ENCODE assay signal across 1 mouse cellular context in the genomic region with DNA sequence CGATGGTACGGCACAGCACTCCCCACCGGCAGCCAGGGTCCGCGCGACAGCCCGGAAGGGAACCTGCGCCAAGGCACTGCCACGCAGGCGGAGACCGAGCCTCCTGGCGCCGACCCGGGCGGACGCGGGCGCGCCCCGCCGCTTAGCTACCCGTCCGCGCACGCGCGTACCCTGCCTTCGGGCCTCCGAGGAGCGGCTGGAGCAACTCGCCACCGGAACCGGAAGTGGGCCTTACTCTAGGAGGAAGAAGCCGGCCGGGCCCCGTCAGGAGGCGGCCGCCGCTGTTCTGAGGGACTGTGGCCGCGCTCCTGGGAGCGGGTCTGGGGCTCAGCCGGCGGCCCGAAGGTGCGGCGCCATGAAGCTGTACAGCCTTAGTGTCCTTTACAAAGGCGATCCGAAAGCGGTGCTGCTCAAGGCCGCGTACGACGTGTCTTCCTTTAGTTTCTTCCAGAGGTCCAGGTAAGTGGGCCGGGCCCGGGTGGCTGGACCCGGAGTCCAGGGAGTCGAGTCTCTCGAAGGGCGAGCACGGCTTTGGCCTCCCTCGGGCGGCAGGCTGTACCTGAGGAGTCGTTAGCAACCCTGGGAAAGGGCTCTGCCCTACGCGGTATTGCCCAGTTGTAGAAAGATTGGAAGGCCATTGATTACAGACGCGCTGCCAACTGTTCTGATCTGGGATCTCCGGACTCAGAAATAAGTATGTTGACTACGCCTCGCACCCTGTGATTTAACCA.
A peak's percentile ranks its signal among the peaks of the same experiment; 100 is the strongest.
TF ChIP-seq lines count a peak whose summit lies in the region.

A gene (plus strand): TSS at position 148 of the 731 bp plus-strand sequence.

TF ChIP-seq in CH12.LX, 34 proteins besides CTCF, POLR2A, EP300 and RAD21 (continued from another document):
- no peak for TF ChIP-seq SMC3 (IDR thresholded peaks at IDR 0.05; ENCODE audit: low read depth, low read length)
- no peak for TF ChIP-seq ZNF384 (IDR thresholded peaks at IDR 0.05; ENCODE audit: low read depth, low read length)
- peak; percentile 62; the same call in 1 of the 2 replicates for TF ChIP-seq POLR2AphosphoS2 (IDR thresholded peaks at IDR 0.05; ENCODE audit: low read depth, low read length)
- TF ChIP-seq ZC3H11A (IDR thresholded peaks at IDR 0.05; ENCODE audit: low read depth, low read length): no peak
- TF ChIP-seq ELF1 (IDR thresholded peaks at IDR 0.05; ENCODE audit: low read depth, low read length): peak; percentile 96
- peak; percentile 20; the same call in 1 of the 2 replicates for TF ChIP-seq MYC (IDR thresholded peaks at IDR 0.05; ENCODE audit: low read depth, low read length)
- TF ChIP-seq CHD1 (IDR thresholded peaks at IDR 0.05; ENCODE audit: low read depth, low read length): no peak
- peak; percentile 93 for TF ChIP-seq UBTF (IDR thresholded peaks at IDR 0.05; ENCODE audit: low read depth, low read length)
- TF ChIP-seq BHLHE40 (IDR thresholded peaks at IDR 0.05; ENCODE audit: low read depth, low read length): no peak
- no peak for TF ChIP-seq USF2 (conservative IDR thresholded peaks at IDR 0.05; ENCODE audit: low read depth, low read length)
- TF ChIP-seq CHD2 (IDR thresholded peaks at IDR 0.05; ENCODE audit: low read length): no peak
- no peak for TF ChIP-seq JUN (IDR thresholded peaks at IDR 0.05; ENCODE audit: insufficient read depth, low read depth, low read length)
- TF ChIP-seq E2F4 (IDR thresholded peaks at IDR 0.05; ENCODE audit: insufficient replicate concordance, low read depth, low read length): no peak
- no peak for TF ChIP-seq JUND (conservative IDR thresholded peaks at IDR 0.05; ENCODE audit: low read depth, low read length)
- TF ChIP-seq RCOR1 (conservative IDR thresholded peaks at IDR 0.05; ENCODE audit: low read depth, low read length): 0 out of 2 replicates have a peak, but pooled peaks have one; percentile 37
- no peak for TF ChIP-seq PAX5 (IDR thresholded peaks at IDR 0.05; ENCODE audit: low read length)
- TF ChIP-seq KAT2A (IDR thresholded peaks at IDR 0.05; ENCODE audit: insufficient replicate concordance, low read length): peak; percentile 72; the same call in 1 of the 2 replicates
- peak; percentile 85 for TF ChIP-seq MXI1 (IDR thresholded peaks at IDR 0.05; ENCODE audit: low read depth, low read length)
- TF ChIP-seq MAFK (IDR thresholded peaks at IDR 0.05; ENCODE audit: insufficient replicate concordance, low read length): no peak
- TF ChIP-seq HCFC1 (IDR thresholded peaks at IDR 0.05; ENCODE audit: low read depth, low read length): peak; percentile 81
TF ChIP-seq in CH12.LX: peak in this region for 16.
